Mouse (Mus musculus) MEL (cell line): ENCODE data around the gene Micu1. TPM values are rescaled to one million over a fixed set of nuclear protein-coding genes. Genes with fewer than 3 reads are reported as not detected.

ENCODE experiments used
- DNase-seq: peaks from one replicate; pipeline ENCODE4 v3.0.0; 2011; ENCODE audit warnings: low read depth, low spot score
- H3K27ac ChIP-seq: 2 replicates; pipeline ENCODE4 v1.5.1; 2012; ENCODE audit warnings: low read depth, mild to moderate bottlenecking, control low read depth, low read length, moderate library complexity; ENCODE audit not compliant: control insufficient read depth
- H3K27me3 ChIP-seq, 2 experiments: fragments of 150-350 bp in 1 of 2; sonication (generic) in 1 of 2; 2 replicates each; pipeline ENCODE4 v1.6.1; 2012; ENCODE audit warnings: low read length in 2 of 2, mild to moderate bottlenecking in 2 of 2, improper control_type of control experiment in 1 of 2, moderate library complexity in 1 of 2; ENCODE audit not compliant: insufficient read depth in 2 of 2, control insufficient read depth in 1 of 2
- H3K36me3 ChIP-seq, 2 experiments: 2 replicates each; pipeline ENCODE4 v1.6.1; 2012 to 2014; ENCODE audit warnings: low read length in 2 of 2, improper control_type of control experiment in 1 of 2, inconsistent platforms in 1 of 2, mild to moderate bottlenecking in 1 of 2; ENCODE audit not compliant: insufficient read depth in 2 of 2, control insufficient read depth in 1 of 2
- H3K4me1 ChIP-seq, 2 experiments: fragments of 150-350 bp in 1 of 2; sonication (generic) in 1 of 2; 2 replicates each; pipeline ENCODE4 v1.6.1; 2012; ENCODE audit warnings: low read length in 2 of 2, improper control_type of control experiment in 1 of 2, mild to moderate bottlenecking in 1 of 2; ENCODE audit not compliant: insufficient read depth in 2 of 2, control insufficient read depth in 1 of 2
- H3K4me3 ChIP-seq, 2 experiments: fragments of 150-350 bp in 1 of 2; sonication (generic) in 1 of 2; 2 replicates each; pipeline ENCODE4 v1.5.1; 2012; ENCODE audit warnings: low read depth in 2 of 2, low read length in 2 of 2, mild to moderate bottlenecking in 2 of 2, moderate library complexity in 2 of 2, control low read depth in 1 of 2, improper control_type of control experiment in 1 of 2; ENCODE audit not compliant: control insufficient read depth in 1 of 2, insufficient read depth in 1 of 2
- H3K79me2 ChIP-seq: 2 replicates; pipeline ENCODE4 v1.6.1; 2012; ENCODE audit warnings: mild to moderate bottlenecking, low read length, moderate library complexity; ENCODE audit not compliant: control insufficient read depth, poor library complexity, insufficient read depth
- H3K9ac ChIP-seq: 2 replicates; pipeline ENCODE4 v1.6.1; 2012; ENCODE audit warnings: low read depth, mild to moderate bottlenecking, control low read depth, low read length, moderate library complexity; ENCODE audit not compliant: control insufficient read depth, poor library complexity, severe bottlenecking
- H3K9me3 ChIP-seq: fragments of 150-350 bp; sonication (generic); replicated peaks from 2 replicates; pipeline ENCODE4 v1.6.1; 2012; ENCODE audit warnings: mild to moderate bottlenecking, low read length, improper control_type of control experiment, moderate library complexity; ENCODE audit not compliant: insufficient read depth
- CHD2 ChIP-seq: IDR thresholded peaks from 2 replicates; pipeline ENCODE4 v1.6.1; 2011; ENCODE audit warnings: low read length, improper control_type of control experiment
- E2F4 ChIP-seq: IDR thresholded peaks from 2 replicates; pipeline ENCODE4 v1.6.1; 2011; ENCODE audit warnings: low read depth, low read length, improper control_type of control experiment, borderline replicate concordance
- ELF1 ChIP-seq: IDR thresholded peaks from 2 replicates; pipeline ENCODE4 v1.6.1; 2014; ENCODE audit warnings: low read depth, mild to moderate bottlenecking, inconsistent platforms, low read length, improper control_type of control experiment, moderate library complexity
- EP300 ChIP-seq, 2 experiments: IDR thresholded peaks; 2 replicates each; pipeline ENCODE4 v1.6.1; 2011; ENCODE audit warnings: improper control_type of control experiment in 2 of 2, low read length in 2 of 2, low read depth in 1 of 2, mild to moderate bottlenecking in 1 of 2
- ETS1 ChIP-seq: IDR thresholded peaks from 2 replicates; pipeline ENCODE4 v1.6.1; 2012; ENCODE audit warnings: low read depth, mild to moderate bottlenecking, inconsistent platforms, low read length, improper control_type of control experiment, moderate library complexity
- GABPA ChIP-seq: IDR thresholded peaks from 2 replicates; pipeline ENCODE4 v1.6.1; 2012; ENCODE audit warnings: low read depth, mild to moderate bottlenecking, inconsistent platforms, low read length, improper control_type of control experiment, moderate library complexity
- GATA1 ChIP-seq: IDR thresholded peaks from 2 replicates; pipeline ENCODE4 v1.6.1; 2011; ENCODE audit warnings: low read depth, low read length, improper control_type of control experiment
- HCFC1 ChIP-seq: IDR thresholded peaks from 2 replicates; pipeline ENCODE4 v1.6.1; 2012; ENCODE audit warnings: low read depth, mild to moderate bottlenecking, inconsistent platforms, low read length, improper control_type of control experiment, moderate library complexity
- JUND ChIP-seq: IDR thresholded peaks from 2 replicates; pipeline ENCODE4 v1.6.1; 2011; ENCODE audit warnings: low read depth, mild to moderate bottlenecking, improper control_type of control experiment, low read length
- MAZ ChIP-seq: IDR thresholded peaks from 2 replicates; pipeline ENCODE4 v1.6.1; 2012; ENCODE audit warnings: low read depth, mild to moderate bottlenecking, inconsistent platforms, low read length, improper control_type of control experiment
- MEF2A ChIP-seq: IDR thresholded peaks from 2 replicates; pipeline ENCODE4 v1.6.1; 2014; ENCODE audit warnings: low read depth, mild to moderate bottlenecking, inconsistent platforms, low read length, improper control_type of control experiment; ENCODE audit not compliant: poor library complexity, insufficient replicate concordance, severe bottlenecking; ENCODE audit errors: extremely low read depth
- NRF1 ChIP-seq: IDR thresholded peaks from 2 replicates; pipeline ENCODE4 v1.6.1; 2014; ENCODE audit warnings: low read depth, mild to moderate bottlenecking, inconsistent platforms, low read length, improper control_type of control experiment, moderate library complexity; ENCODE audit not compliant: poor library complexity, insufficient read depth, severe bottlenecking
- POLR2AphosphoS5 ChIP-seq: IDR thresholded peaks from 2 replicates; pipeline ENCODE4 v1.6.1; 2012; ENCODE audit warnings: low read depth, borderline replicate concordance, mild to moderate bottlenecking, inconsistent platforms, low read length, moderate library complexity, mixed read lengths
- RAD21 ChIP-seq: IDR thresholded peaks from 2 replicates; pipeline ENCODE4 v1.6.1; 2011; ENCODE audit warnings: mild to moderate bottlenecking, low read depth, low read length, improper control_type of control experiment
- SIN3A ChIP-seq: IDR thresholded peaks from 2 replicates; pipeline ENCODE4 v1.6.1; 2012; ENCODE audit warnings: low read length, improper control_type of control experiment, inconsistent platforms
- SMC3 ChIP-seq: IDR thresholded peaks from 2 replicates; pipeline ENCODE4 v1.6.1; 2011; ENCODE audit warnings: low read depth, low read length, improper control_type of control experiment
- TAL1 ChIP-seq: IDR thresholded peaks from 2 replicates; pipeline ENCODE4 v1.6.1; 2012; ENCODE audit warnings: mild to moderate bottlenecking, inconsistent platforms, low read length, moderate library complexity, mixed read lengths
- TCF12 ChIP-seq: IDR thresholded peaks from 2 replicates; pipeline ENCODE4 v1.6.1; 2014; ENCODE audit warnings: low read depth, mild to moderate bottlenecking, inconsistent platforms, low read length, improper control_type of control experiment, moderate library complexity
- USF1 ChIP-seq: IDR thresholded peaks from 2 replicates; pipeline ENCODE4 v1.6.1; 2014; ENCODE audit warnings: low read depth, mild to moderate bottlenecking, inconsistent platforms, low read length, improper control_type of control experiment, moderate library complexity
- USF2 ChIP-seq, 2 experiments: IDR thresholded peaks; 2 replicates each; pipeline ENCODE4 v1.6.1; 2011 to 2012; ENCODE audit warnings: improper control_type of control experiment in 2 of 2, low read length in 2 of 2, borderline replicate concordance in 1 of 2, inconsistent platforms in 1 of 2, low read depth in 1 of 2, mild to moderate bottlenecking in 1 of 2; ENCODE audit not compliant: insufficient read depth in 1 of 2
- polyA plus RNA-seq, 2 experiments: library from polyadenylated mRNA; stranded (reverse) in 1 of 2; unstranded in 1 of 2; fragments of >175 nt in 1 of 2; fragments of >200 nt in 1 of 2; gene quantifications; 2 replicates each; pipeline versions ENCODE4 v1.2.1 to v1.2.4; 2012; ENCODE audit warnings: low replicate concordance in 2 of 2, low read depth in 1 of 2; ENCODE audit not compliant: insufficient read length in 2 of 2, insufficient read depth in 1 of 2, missing spikeins in 1 of 2
- total RNA-seq: library from RNA; depleted of rRNA; stranded (reverse); fragments of 300-350 nt; gene quantifications from 2 replicates; pipeline ENCODE4 v1.2.3, GENCODE M21; 2012

Micu1 gene
- total and polyA plus RNA-seq, 3 experiments = 18.0 to 26.8 TPM; not detected in 1

DNA sequence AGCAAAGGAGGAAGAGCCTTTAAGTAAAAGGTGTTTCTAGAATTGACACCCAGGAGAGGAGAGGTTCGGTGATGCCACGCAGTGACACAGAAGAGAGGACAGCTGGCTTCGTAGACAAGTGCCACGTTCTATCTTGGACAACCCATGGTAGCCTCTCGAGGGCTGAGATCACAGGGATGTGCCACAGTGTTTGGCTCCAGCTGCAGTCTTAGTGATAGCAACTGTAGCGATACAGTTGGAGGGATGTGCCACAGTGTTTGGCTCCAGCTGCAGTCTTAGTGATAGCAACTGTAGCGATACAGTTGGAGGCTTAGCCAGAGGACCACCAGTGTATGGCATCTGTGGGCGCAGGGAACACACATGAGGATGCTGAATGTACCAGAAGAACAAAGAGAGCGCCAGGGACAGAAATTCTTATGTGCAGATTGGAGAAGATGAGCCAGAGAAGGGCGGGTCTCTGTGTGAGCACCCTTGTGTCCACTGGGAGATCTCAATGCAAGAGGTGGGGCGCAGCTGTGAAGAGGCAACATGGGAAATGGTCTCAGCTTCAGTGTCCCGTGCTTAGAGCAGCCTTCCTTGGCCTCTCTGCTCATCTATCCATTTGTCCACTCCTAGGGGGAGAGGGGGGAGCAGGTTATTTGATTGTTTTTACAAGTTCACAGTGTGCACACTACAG lies 98.7 kb downstream of the Micu1 start:
- no peaks in the 10 kb centered on the region for H3K27me3 ChIP-seq
- H3K4me1 ChIP-seq = peaks cover 0 to 5% of the 10 kb centered on the region in 2 experiments; a peak in 2 of 4 replicates
- no peak for TF ChIP-seq HCFC1
- TF ChIP-seq ETS1 = 0 out of 2 replicates have a peak, but pooled peaks have one; percentile 12
- TF ChIP-seq EP300 (IDR thresholded peaks at IDR 0.05; ENCODE audit: low read depth in 1 of 2, low read length in 2 of 2) = peak in 1 of 2 experiments; percentile 55; a peak in 1 of 4 replicates
- peak; percentile 46 for TF ChIP-seq TAL1
- TF ChIP-seq TCF12 = 0 out of 2 replicates have a peak, but pooled peaks have one; percentile 27
- H3K27ac ChIP-seq = no peak overlapping the region
- no peaks in the 10 kb centered on the region for H3K79me2 ChIP-seq
- H3K9me3 ChIP-seq = no peaks in the 10 kb centered on the region
- peaks cover 0 to 3% of the 10 kb centered on the region in 2 experiments; a peak in 2 of 4 replicates for H3K36me3 ChIP-seq
- H3K4me3 ChIP-seq = no peak overlapping the region
- H3K9ac ChIP-seq = no peak overlapping the region
- peak; percentile 22 for DNase-seq

DNA sequence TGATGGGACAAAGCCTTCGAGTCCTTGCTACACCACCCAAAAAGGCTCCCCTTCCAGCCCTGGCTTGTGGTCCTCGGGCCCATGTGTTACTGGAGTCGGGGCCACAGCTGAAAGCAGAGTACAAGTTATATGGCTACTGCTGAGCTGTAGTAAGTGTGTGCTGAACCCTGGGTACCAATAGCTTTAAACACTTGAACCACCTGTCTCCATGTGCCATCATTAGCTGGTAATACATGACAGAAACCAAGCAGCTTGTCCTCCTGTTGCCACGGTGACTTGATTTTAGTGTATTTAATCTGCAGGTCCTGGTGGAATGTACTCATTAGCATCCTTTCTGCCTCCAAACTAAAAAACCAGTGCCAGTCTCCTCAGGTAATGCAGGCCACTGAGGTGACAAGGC lies 106.4 kb downstream of the Micu1 start:
- Histone ChIP-seq H3K9ac (no peak overlapping the region), H3K27me3 (no peaks in the 10 kb centered on the region), H3K9me3 (no peaks in the 10 kb centered on the region), H3K4me1 (no peaks in the 10 kb centered on the region), H3K27ac (no peak overlapping the region), H3K79me2 (no peaks in the 10 kb centered on the region), H3K36me3 (no peaks in the 10 kb centered on the region; a peak in 1 of 4 replicates), H3K4me3 (no peak overlapping the region)
- no peak for DNase-seq
- no peak for TF ChIP-seq JUND
- TF ChIP-seq USF2 (IDR thresholded peaks at IDR 0.05; ENCODE audit: borderline replicate concordance in 1 of 2, insufficient read depth in 1 of 2, low read depth in 1 of 2, low read length in 2 of 2) = no peak
- no peak for TF ChIP-seq ELF1
- no peak for TF ChIP-seq GABPA
- TF ChIP-seq RAD21 = no peak
- TF ChIP-seq POLR2AphosphoS5 = no peak
- TF ChIP-seq USF1 = no peak
- TF ChIP-seq MEF2A = no peak
- TF ChIP-seq CHD2 = no peak
- TF ChIP-seq SMC3 = no peak
- no peak for TF ChIP-seq E2F4
- TF ChIP-seq EP300 (IDR thresholded peaks at IDR 0.05; ENCODE audit: low read depth in 1 of 2, low read length in 2 of 2) = no peak
- no peak for TF ChIP-seq GATA1
- no peak for TF ChIP-seq SIN3A
- TF ChIP-seq MAZ = no peak
- TF ChIP-seq NRF1 = no peak
- TF ChIP-seq, all 39 proteins: peak for 0
